Mouse (Mus musculus) testis, adult 2 months (tissue): Measurements from ENCODE around the gene Lrp1.

Experiments used
- CTCF ChIP-seq: fragments of 200-500 bp; IDR thresholded peaks from 2 replicates; pipeline ENCODE4 v1.5.1; 2012; ENCODE audit warnings: low read depth, mild to moderate bottlenecking, inconsistent platforms, low read length, moderate library complexity; ENCODE audit not compliant: control insufficient read depth, insufficient read depth, insufficient replicate concordance
- POLR2A ChIP-seq: fragments of 200-500 bp; IDR thresholded peaks from 2 replicates; pipeline ENCODE4 v1.6.1; 2012; ENCODE audit warnings: low read depth, mild to moderate bottlenecking, inconsistent platforms, low read length, moderate library complexity; ENCODE audit not compliant: control insufficient read depth

GRCm38 (mm10) chr10:127500894-127501893 is 119.8 kb downstream of the Lrp1 start, which contains the start of gene Stac3:
- no peak for TF ChIP-seq CTCF
- no peak for TF ChIP-seq POLR2A
